Mouse (Mus musculus): ENCODE measurements at regions not wholly inside any gene's neighbourhood (a gene's known extent, or its start where the extent isn't known, plus 50 kb on each side); places are given as distances from the start of the nearest gene placed in this dataset.

DNA sequence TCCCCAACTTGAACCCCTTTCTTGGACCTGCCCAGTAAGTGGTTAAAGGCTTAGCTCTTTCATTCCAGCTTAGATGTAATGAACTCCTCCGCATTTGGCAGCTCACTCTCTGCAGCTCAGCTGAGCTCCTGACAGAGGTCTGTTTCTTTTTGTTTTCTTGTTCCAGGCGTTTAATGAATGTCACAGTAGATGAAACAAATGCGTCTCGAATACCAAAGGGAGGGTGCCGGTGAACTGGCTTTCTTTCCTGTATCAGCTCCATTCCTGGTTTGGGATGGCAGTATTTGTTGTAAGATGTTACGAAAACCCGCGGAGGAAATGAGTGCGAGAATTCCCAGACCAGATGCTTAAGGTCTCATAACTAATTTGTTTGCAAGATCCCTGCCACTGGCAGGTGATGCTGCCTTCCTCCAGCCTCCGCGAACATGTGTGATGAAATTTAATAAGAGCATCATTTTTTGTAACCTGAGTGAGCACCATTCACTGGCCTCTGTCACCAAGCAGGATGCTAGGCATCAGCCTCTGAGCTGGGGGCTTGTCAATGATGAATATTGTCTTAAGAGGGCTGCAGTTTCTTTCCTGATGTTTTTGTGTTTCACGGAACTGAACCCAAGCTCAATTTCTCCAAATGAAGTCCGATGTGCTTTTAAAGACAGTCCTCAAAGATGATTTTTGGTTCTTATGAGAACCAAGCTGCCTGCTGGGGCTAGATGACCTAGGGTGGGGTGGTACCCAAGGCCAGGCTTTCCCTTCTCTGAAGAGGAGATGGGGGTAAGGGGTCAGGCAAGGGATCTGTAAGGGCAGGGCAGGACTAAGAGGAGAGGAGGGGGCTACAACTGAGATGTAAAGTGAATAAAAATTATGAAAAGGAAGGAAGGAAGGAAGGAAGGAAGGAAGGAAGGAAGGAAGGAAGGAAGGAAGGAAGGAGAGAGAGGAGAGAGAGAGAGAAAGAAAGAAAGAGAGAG lies 250.1 kb upstream of the Prkcq start:
- TF ChIP-seq CTCF (IDR thresholded peaks at IDR 0.05; ENCODE audit: control insufficient read depth, insufficient read depth, low read length) (no peak), POLR2A (IDR thresholded peaks at IDR 0.05; ENCODE audit: borderline replicate concordance, control insufficient read depth, low read depth, low read length) (no peak)

Data from bone marrow, adult 2 months (tissue).